Mouse (Mus musculus) stomach, embryonic 16.5 days (tissue): ENCODE data around the gene Hs6st3. TPM values are rescaled to one million over a fixed set of nuclear protein-coding genes. Genes with fewer than 3 reads are reported as not detected.

ENCODE experiments used
- ATAC-seq: fragments of 200-750 bp; cut with Nextera tagmentation; 2 replicates; pipeline ENCODE4 v1.8.0; 2017; ENCODE audit warnings: moderate number of reproducible peaks, moderate TSS enrichment; ENCODE audit not compliant: insufficient read depth, low FRiP score
- H3K27ac ChIP-seq: fragments of 300-500 bp; sonication (generic); 2 replicates; pipeline ENCODE4 v1.5.1; 2014; ENCODE audit warnings: low read length
- H3K27me3 ChIP-seq: fragments of 300-500 bp; sonication (generic); 2 replicates; pipeline ENCODE4 v1.6.1; 2014; ENCODE audit warnings: low read length, control low read depth, mixed read lengths; ENCODE audit not compliant: control insufficient read depth, insufficient read depth
- H3K36me3 ChIP-seq: fragments of 300-500 bp; sonication (generic); 2 replicates; pipeline ENCODE4 v1.6.1; 2014; ENCODE audit warnings: low read length; ENCODE audit not compliant: control insufficient read depth, insufficient read depth
- H3K4me1 ChIP-seq: fragments of 300-500 bp; sonication (generic); 2 replicates; pipeline ENCODE4 v1.6.1; 2014; ENCODE audit warnings: low read length, control low read depth, mixed read lengths; ENCODE audit not compliant: control insufficient read depth, insufficient read depth
- H3K4me2 ChIP-seq: fragments of 300-500 bp; sonication (generic); 2 replicates; pipeline ENCODE4 v1.6.1; 2014; ENCODE audit warnings: low read depth, low read length, mixed read lengths
- H3K4me3 ChIP-seq: fragments of 300-500 bp; sonication (generic); replicated peaks from 2 replicates; pipeline ENCODE4 v1.5.1; 2014; ENCODE audit warnings: mild to moderate bottlenecking, low read length
- H3K9ac ChIP-seq: fragments of 300-500 bp; sonication (generic); 2 replicates; pipeline ENCODE4 v1.6.1; 2014; ENCODE audit warnings: low read length
- H3K9me3 ChIP-seq: fragments of 300-500 bp; sonication (generic); replicated peaks from 2 replicates; pipeline ENCODE4 v1.6.1; 2016; ENCODE audit warnings: low read length, control low read depth; ENCODE audit not compliant: control insufficient read depth
- WGBS: fragments of 180-500 bp; shearing (Covaris S2); extraction: QIAGEN DNeasy Blood & Tissue Kit; methylation state at CpG from one replicate; pipeline ENCODE4 v1.1.7; 2014; 5-methylcytosine and 5-hydroxymethylcytosine counted together
- polyA plus RNA-seq: library from polyadenylated mRNA; unstranded; fragments of >200 nt; fragmentation: Nextera tagmentation; extraction: Ambion mirVana; gene quantifications from 2 replicates; pipeline ENCODE4 v1.2.1, GENCODE M21; 2015

The Hs6st3 gene
- polyA plus RNA-seq, 1 experiment from 2014 or later: not detected

DNA sequence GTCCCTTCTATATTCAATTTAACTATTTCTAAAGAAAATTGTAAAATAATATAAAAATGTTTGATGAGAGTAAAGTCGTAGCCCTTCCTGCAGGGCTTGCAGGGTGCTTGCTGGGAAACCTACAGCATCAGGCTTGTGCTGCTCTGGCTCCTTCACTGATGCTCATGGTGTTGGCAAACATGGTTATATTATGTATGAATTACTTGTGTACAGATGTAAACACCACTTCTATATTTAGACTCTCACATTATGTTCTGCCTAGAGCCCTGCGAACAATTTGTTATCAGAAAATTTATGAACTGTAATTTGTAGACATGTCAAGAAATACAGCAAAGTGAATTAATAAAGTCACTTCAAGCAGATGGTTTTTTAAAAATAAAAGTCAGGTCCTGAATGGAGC is 474.7 kb downstream of the Hs6st3 start:
- Histone ChIP-seq H3K9me3 (no peaks in the 10 kb centered on the region), H3K4me2 (no peak overlapping the region), H3K36me3 (no peaks in the 10 kb centered on the region), H3K4me1 (no peaks in the 10 kb centered on the region), H3K27me3 (no peaks in the 10 kb centered on the region), H3K4me3 (no peak overlapping the region), H3K9ac (no peak overlapping the region), H3K27ac (no peak overlapping the region)
- 76% methylated on average over 2 of the region's 2 CpGs for WGBS
- ATAC-seq: no peak

DNA sequence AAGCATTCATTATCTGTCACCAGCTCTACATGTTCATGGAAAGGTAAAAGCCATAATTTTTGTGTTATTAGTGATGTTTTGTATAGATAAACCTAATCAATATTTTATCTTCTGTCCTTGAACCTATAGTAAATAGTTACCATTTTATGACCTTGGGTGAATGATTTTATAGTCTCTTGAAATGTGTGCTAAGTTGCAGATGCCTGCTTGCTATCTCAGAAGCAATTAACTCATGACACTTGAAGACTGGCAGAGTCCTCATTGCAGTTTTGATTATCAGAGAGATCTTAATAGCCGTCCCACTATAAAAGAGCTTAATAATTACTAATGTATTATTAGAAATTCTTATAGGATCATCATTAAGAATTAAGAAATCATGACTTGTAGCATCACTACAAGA is 491.0 kb downstream of the Hs6st3 start:
- Histone ChIP-seq H3K4me2 (no peak overlapping the region), H3K9ac (no peak overlapping the region), H3K27me3 (no peaks in the 10 kb centered on the region), H3K4me1 (no peaks in the 10 kb centered on the region), H3K27ac (no peak overlapping the region), H3K4me3 (no peak overlapping the region), H3K9me3 (no peaks in the 10 kb centered on the region), H3K36me3 (no peaks in the 10 kb centered on the region)
- no peak for ATAC-seq
- WGBS: 66% methylated on average over 1 of the region's 1 CpGs

DNA sequence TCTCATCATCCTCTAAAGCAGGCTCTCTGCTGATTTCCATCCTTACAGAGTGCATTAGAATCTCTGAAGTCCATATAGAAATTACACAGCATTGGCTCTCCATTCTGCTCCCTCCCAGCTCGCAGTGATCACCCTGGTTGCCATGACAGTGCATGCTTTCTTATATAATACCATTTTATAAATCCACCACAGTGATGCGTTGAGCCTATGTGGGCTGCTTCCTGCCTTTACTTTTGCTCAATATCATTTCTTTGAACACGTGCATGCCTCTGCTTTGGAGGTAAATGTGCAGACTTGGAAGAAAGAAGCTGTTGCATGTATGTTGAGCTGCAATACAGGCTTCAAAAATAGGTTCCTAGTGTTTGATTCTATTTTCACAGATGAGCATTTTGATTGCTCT is 494.9 kb downstream of the Hs6st3 start:
- Histone ChIP-seq H3K4me2 (no peak overlapping the region), H3K27ac (no peak overlapping the region), H3K4me3 (no peak overlapping the region), H3K36me3 (no peaks in the 10 kb centered on the region), H3K4me1 (no peaks in the 10 kb centered on the region), H3K9ac (no peak overlapping the region), H3K9me3 (no peaks in the 10 kb centered on the region), H3K27me3 (no peaks in the 10 kb centered on the region)
- ATAC-seq: no peak
- WGBS: 77% methylated on average over 3 of the region's 3 CpGs

DNA sequence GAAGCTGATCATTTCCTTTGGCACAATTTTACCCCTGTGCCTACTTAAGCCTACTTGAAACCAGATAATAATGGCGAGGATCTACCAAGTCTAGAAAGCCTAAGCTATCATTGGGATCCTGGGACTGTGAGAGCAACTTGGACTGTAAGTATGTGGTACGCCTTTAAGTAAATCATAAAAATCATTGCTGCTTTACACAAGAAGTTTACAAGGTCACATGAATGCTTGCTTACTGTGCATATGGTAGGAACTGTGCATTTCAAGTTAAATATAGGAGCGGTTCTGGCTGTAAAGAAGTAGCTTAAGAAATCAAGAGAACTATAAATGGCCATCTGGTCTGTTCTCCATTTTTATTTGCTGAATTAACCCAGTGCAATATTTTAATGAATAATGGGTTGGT is 495.5 kb downstream of the Hs6st3 start:
- no peak overlapping the region for H3K4me2 ChIP-seq
- no peak overlapping the region for H3K9ac ChIP-seq
- 71% methylated on average over 3 of the region's 3 CpGs for WGBS
- no peak overlapping the region for H3K27ac ChIP-seq
- H3K4me1 ChIP-seq: no peaks in the 10 kb centered on the region
- H3K9me3 ChIP-seq: no peaks in the 10 kb centered on the region
- no peaks in the 10 kb centered on the region for H3K36me3 ChIP-seq
- no peak for ATAC-seq
- H3K27me3 ChIP-seq: no peaks in the 10 kb centered on the region
- no peak overlapping the region for H3K4me3 ChIP-seq

DNA sequence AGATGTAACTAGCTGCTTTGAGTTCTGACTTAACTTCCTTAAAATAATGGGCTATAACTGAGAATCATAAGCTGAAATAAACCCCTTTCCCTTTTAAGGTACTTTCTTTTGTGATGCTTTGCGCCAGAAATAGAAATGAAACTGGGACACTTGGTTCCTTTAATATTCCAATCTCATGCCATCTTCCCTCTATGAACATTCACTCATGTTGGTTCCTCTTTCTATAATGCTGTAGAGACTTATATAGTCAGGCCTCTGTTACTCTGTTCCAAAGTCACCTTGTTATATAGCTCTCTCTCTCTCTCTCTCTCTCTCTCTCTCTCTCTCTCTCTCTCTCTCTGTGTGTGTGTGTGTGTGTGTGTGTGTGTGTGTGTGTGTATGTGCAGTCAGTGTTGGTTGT is 504.7 kb downstream of the Hs6st3 start:
- no peak overlapping the region for H3K4me3 ChIP-seq
- no peak overlapping the region for H3K9ac ChIP-seq
- 0 out of 2 replicates have a peak, but pooled peaks cover 2% of the 10 kb centered on the region for H3K9me3 ChIP-seq
- no peaks in the 10 kb centered on the region for H3K27me3 ChIP-seq
- no peak for ATAC-seq
- no peak overlapping the region for H3K27ac ChIP-seq
- no peak overlapping the region for H3K4me2 ChIP-seq
- no peaks in the 10 kb centered on the region for H3K4me1 ChIP-seq
- H3K36me3 ChIP-seq: no peaks in the 10 kb centered on the region
- 96% methylated on average over 1 of the region's 1 CpGs for WGBS

DNA sequence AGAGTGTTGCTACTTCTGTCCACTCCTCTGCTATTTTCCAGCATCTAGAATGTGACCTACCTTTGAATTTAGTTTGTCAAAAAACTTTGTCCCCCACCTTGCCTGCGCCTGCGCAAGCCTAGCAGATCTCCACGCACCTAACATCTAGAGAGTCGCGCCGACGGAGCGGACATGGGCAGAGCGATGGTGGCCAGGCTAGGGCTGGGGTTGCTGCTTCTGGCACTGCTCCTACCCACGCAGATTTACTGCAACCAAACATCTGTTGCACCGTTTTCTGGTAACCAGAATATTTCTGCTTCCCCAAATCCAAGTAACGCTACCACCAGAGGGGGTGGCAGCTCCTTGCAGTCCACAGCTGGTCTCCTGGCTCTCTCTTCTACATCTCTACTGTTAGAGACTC is 505.7 kb downstream of the Hs6st3 start:
- H3K9ac ChIP-seq: no peak overlapping the region
- H3K27me3 ChIP-seq: no peaks in the 10 kb centered on the region
- no peak overlapping the region for H3K4me2 ChIP-seq
- no peaks in the 10 kb centered on the region for H3K36me3 ChIP-seq
- H3K4me3 ChIP-seq: no peak overlapping the region
- no peak for ATAC-seq
- 0 out of 2 replicates have a peak, but pooled peaks cover 2% of the 10 kb centered on the region for H3K9me3 ChIP-seq
- H3K4me1 ChIP-seq: no peaks in the 10 kb centered on the region
- 95% methylated on average over 12 of the region's 12 CpGs for WGBS
- H3K27ac ChIP-seq: no peak overlapping the region

DNA sequence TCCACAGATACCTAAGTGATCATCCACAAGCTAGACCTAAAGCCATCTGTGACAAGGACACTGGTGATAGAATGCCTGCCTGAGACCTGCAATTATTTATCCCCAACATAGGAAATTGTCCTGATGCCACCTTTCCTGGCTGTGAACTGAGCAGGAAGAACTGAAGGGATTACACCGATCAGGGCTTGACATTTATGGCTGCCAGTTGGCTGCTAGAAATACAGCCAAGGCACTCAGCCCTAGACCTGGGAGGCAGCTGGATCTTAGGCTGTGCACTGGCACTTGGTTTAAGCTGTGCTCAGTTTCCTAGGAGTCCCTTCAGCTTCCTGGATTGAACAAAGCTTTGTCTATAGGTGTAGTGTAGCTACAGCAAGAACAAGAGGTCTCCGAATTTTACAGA is 518.8 kb downstream of the Hs6st3 start:
- 72% methylated on average over 2 of the region's 2 CpGs for WGBS
- Histone ChIP-seq H3K9me3 (no peaks in the 10 kb centered on the region), H3K4me2 (no peak overlapping the region), H3K9ac (no peak overlapping the region), H3K4me1 (no peaks in the 10 kb centered on the region), H3K27ac (no peak overlapping the region), H3K4me3 (no peak overlapping the region), H3K27me3 (no peaks in the 10 kb centered on the region), H3K36me3 (no peaks in the 10 kb centered on the region)
- ATAC-seq: no peak

DNA sequence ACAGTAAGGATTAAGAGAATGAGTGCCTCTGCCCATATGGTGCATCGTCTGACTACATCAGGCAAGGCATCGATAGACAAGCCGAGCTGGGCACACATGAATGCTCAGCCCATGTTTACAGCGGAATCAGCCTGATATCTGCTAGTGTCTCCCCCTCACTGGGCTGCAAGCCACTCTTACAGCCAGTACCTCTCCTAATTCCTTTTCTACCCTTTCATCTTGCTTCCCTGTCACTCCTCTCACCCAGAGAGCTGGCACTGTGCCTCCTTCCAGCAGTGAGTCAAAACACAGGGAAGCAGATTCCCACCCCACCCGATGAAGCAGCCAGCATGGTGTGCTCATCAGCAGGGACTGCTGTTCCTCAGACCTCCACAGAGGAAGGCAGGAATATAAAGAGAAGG is 527.6 kb downstream of the Hs6st3 start:
- H3K4me3 ChIP-seq: no peak overlapping the region
- no peak overlapping the region for H3K9ac ChIP-seq
- WGBS: 69% methylated on average over 5 of the region's 5 CpGs
- H3K4me2 ChIP-seq: no peak overlapping the region
- no peak for ATAC-seq
- no peaks in the 10 kb centered on the region for H3K27me3 ChIP-seq
- no peak overlapping the region for H3K27ac ChIP-seq
- H3K4me1 ChIP-seq: no peaks in the 10 kb centered on the region
- H3K36me3 ChIP-seq: no peaks in the 10 kb centered on the region
- H3K9me3 ChIP-seq: no peaks in the 10 kb centered on the region

DNA sequence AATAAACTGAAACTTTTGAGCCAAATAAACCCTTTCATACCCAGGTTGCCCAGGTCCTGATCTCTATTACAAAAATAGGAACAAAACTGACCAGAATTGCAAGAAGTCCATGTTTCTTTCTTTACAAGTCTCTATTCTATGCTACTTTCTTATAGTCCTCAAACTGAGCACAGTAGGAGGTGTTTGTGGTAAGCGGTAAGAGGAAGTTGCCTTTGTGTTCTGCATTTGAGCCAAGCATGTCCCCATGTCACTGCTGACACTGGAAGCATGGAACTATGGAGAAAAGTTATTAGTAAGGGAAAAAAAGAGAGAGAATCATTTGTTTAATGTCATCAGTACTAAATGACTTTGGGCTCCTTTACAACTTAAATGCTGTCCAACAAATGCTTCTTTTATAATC is 529.3 kb downstream of the Hs6st3 start:
- ATAC-seq: no peak
- Histone ChIP-seq H3K9ac (no peak overlapping the region), H3K4me1 (no peaks in the 10 kb centered on the region), H3K4me3 (no peak overlapping the region), H3K9me3 (no peaks in the 10 kb centered on the region), H3K27me3 (no peaks in the 10 kb centered on the region), H3K36me3 (no peaks in the 10 kb centered on the region), H3K4me2 (no peak overlapping the region), H3K27ac (no peak overlapping the region)
- WGBS: 89% methylated on average over 1 of the region's 1 CpGs
